In genomic region chr8:71594324-71594722, GRCm38 (mm10) we compare ENCODE assay signal across 1 mouse cellular context.
TF ChIP-seq lines count a peak whose summit lies in the region.

No protein-coding gene starts in this region.

TF ChIP-seq in CH12.LX, 34 proteins besides CTCF, POLR2A, EP300 and RAD21:
- TF ChIP-seq E2F4 (IDR thresholded peaks at IDR 0.05; ENCODE audit: insufficient replicate concordance, low read depth, low read length), result no peak
- peak; percentile 58; the same call in 1 of the 2 replicates for TF ChIP-seq MAFK (IDR thresholded peaks at IDR 0.05; ENCODE audit: insufficient replicate concordance, low read length)
- peak; percentile 61 for TF ChIP-seq ZNF384 (IDR thresholded peaks at IDR 0.05; ENCODE audit: low read depth, low read length)
